Comparison of ENCODE assay signal across 22 mouse cellular contexts in genomic region chrX:48147226-48147625, GRCm38 (mm10). TPM values are rescaled to one million over a fixed set of nuclear protein-coding genes. Genes with fewer than 3 reads are reported as not detected.
A peak's percentile ranks its signal among the peaks of the same experiment; 100 is the strongest.
DNase-seq lines count a peak whose midpoint lies in the region; ATAC-seq and TF ChIP-seq lines count a peak whose summit lies in the region.
"Had no signal": no experiment of that assay in that cellular context is flagged by ENCODE, and none has a peak within 500 bp of the region (broad histone marks: within the 10 kb centered on the region; RNA-seq: fewer than 3 reads in every experiment).

No protein-coding gene starts in this region.

- DNase-seq in liver, embryonic 14.5 days (ENCODE audit: low read depth in 3 of 3, low spot score in 3 of 3): no peak
- DNase-seq in thymus, postnatal 14 days: peak; percentile 32
- DNase-seq in cerebellum, adult 11 months: no peak
- DNase-seq in kidney, adult 18-20 months: no peak
- DNase-seq: adrenal gland, postnatal 10 days; cerebellum, adult 9-10 months; gastrocnemius, adult 2 months; heart, postnatal 36 days; kidney, adult 2 months; kidney, postnatal 25 days; layer of hippocampus, adult 9-11 months; lung, postnatal 10 days; right cerebral cortex, postnatal 14 days had no signal

- peaks cover 64% of the 10 kb centered on the region for H3K4me1 ChIP-seq in megakaryocyte, embryonic 14.5 days
- H3K4me1 ChIP-seq in bone marrow macrophage, adult 2 months (ENCODE audit: control insufficient read depth, insufficient read depth, low read length): peaks cover 45% of the 10 kb centered on the region
- H3K4me1 ChIP-seq in liver, embryonic 14.5 days (replicated peaks; ENCODE audit: control insufficient read depth in 2 of 2, insufficient read depth in 2 of 2, low read length in 1 of 2): peaks cover 0 to 9% of the 10 kb centered on the region in 2 experiments; a peak in 2 of 4 replicates
- H3K4me1 ChIP-seq: embryonic facial prominence, embryonic 13.5 days; hindbrain, embryonic 15.5 days; midbrain, embryonic 10.5 days; neural tube, embryonic 13.5 days had no signal

- WGBS in liver, embryonic 14.5 days (ENCODE audit: insufficient replicate concordance): 38% methylated on average over 2 of the region's 2 CpGs

- no peak for TF ChIP-seq CTCF in bone marrow macrophage, adult 2 months (IDR thresholded peaks at IDR 0.05; ENCODE audit: low read depth, low read length)
- no peak for TF ChIP-seq CTCF in liver, embryonic 14.5 days (IDR thresholded peaks at IDR 0.05; ENCODE audit: low read depth)

- no peak for TF ChIP-seq POLR2A in bone marrow macrophage, adult 2 months (IDR thresholded peaks at IDR 0.05; ENCODE audit: borderline replicate concordance, low read depth, low read length)

- TF ChIP-seq EP300 in liver, embryonic 14.5 days (IDR thresholded peaks at IDR 0.05; ENCODE audit: low read depth): no peak

- peak overlapping the region; percentile 26 for H3K4me2 ChIP-seq in liver, embryonic 14.5 days (ENCODE audit: low read depth)
- H3K4me2 ChIP-seq: embryonic facial prominence, embryonic 13.5 days; hindbrain, embryonic 15.5 days; limb, embryonic 13.5 days; neural tube, embryonic 13.5 days had no signal

- peaks cover 31% of the 10 kb centered on the region for H3K36me3 ChIP-seq in megakaryocyte, embryonic 14.5 days (replicated peaks; ENCODE audit: low read length)
- H3K36me3 ChIP-seq in liver, embryonic 14.5 days (replicated peaks; ENCODE audit: control insufficient read depth, insufficient read depth, low read depth): no peaks in the 10 kb centered on the region
- H3K36me3 ChIP-seq: embryonic facial prominence, embryonic 13.5 days; hindbrain, embryonic 15.5 days; limb, embryonic 13.5 days; midbrain, embryonic 10.5 days; neural tube, embryonic 13.5 days had no signal

- no peak overlapping the region for H3K9ac ChIP-seq in liver, embryonic 14.5 days (replicated peaks)
- H3K9ac ChIP-seq: embryonic facial prominence, embryonic 13.5 days; hindbrain, embryonic 15.5 days; limb, embryonic 13.5 days; neural tube, embryonic 13.5 days had no signal

- ATAC-seq in megakaryocyte, adult 5-6 weeks (ENCODE audit: poor library complexity, severe bottlenecking): no peak
- no peak for ATAC-seq in liver, embryonic 14.5 days (ENCODE audit: insufficient read depth)

- peak overlapping the region; percentile 85 for H3K27ac ChIP-seq in bone marrow macrophage, adult 2 months (ENCODE audit: insufficient read depth, low read depth, low read length)
- no peak overlapping the region for H3K27ac ChIP-seq in liver, embryonic 14.5 days
- H3K27ac ChIP-seq: embryonic facial prominence, embryonic 13.5 days; gastrocnemius, adult 2 months; hindbrain, embryonic 15.5 days; limb, embryonic 13.5 days; midbrain, embryonic 10.5 days; neural tube, embryonic 13.5 days had no signal

- peak overlapping the region; percentile 92 for H3K4me3 ChIP-seq in megakaryocyte, embryonic 14.5 days (replicated peaks)
- H3K4me3 ChIP-seq in bone marrow macrophage, adult 2 months (ENCODE audit: insufficient read depth, low read length): peak overlapping the region; percentile 70
- peak overlapping the region; percentile 21 to 45 for H3K4me3 ChIP-seq in liver, embryonic 14.5 days (ENCODE audit: insufficient read depth in 1 of 2, low read depth in 2 of 2, low read length in 2 of 2)
- H3K4me3 ChIP-seq: embryonic facial prominence, embryonic 13.5 days; hindbrain, embryonic 15.5 days; limb, embryonic 13.5 days; midbrain, embryonic 10.5 days; neural tube, embryonic 13.5 days had no signal

- H3K27me3 ChIP-seq in megakaryocyte, embryonic 14.5 days (replicated peaks): peaks cover 10% of the 10 kb centered on the region
- no peaks in the 10 kb centered on the region for H3K27me3 ChIP-seq in liver, embryonic 14.5 days (ENCODE audit: control insufficient read depth, insufficient read depth, low read length)
- H3K27me3 ChIP-seq: embryonic facial prominence, embryonic 13.5 days; hindbrain, embryonic 15.5 days; limb, embryonic 13.5 days; neural tube, embryonic 13.5 days had no signal

- H3K9me3 ChIP-seq in megakaryocyte, embryonic 14.5 days: no peaks in the 10 kb centered on the region
- H3K9me3 ChIP-seq in liver, embryonic 14.5 days (ENCODE audit: control insufficient read depth, low read length): no peaks in the 10 kb centered on the region
- H3K9me3 ChIP-seq: embryonic facial prominence, embryonic 13.5 days; hindbrain, embryonic 15.5 days; limb, embryonic 13.5 days; midbrain, embryonic 10.5 days; neural tube, embryonic 13.5 days had no signal

RNA-seq across cellular contexts. Expression of gene Sash3, which starts 1.0 kb away (rescaled TPM):
- polyA plus RNA-seq in megakaryocyte, embryonic 14.5 days (2012; ENCODE audit: insufficient read depth, low replicate concordance): 26.2 and 50.4 TPM in 2 replicates
- total RNA-seq in megakaryocyte, adult 5-6 weeks (2015): 96.3 and 105 TPM in 2 replicates
- total RNA-seq in megakaryocyte, adult 5-6 weeks (2017): 146 and 154 TPM in 2 replicates
- 66.3 and 69.9 TPM in 2 replicates for polyA plus RNA-seq in bone marrow macrophage, adult 2 months (2012; ENCODE audit: insufficient read depth, insufficient read length, missing spikeins)
- 3.8 and 4.0 TPM in 2 replicates for polyA plus RNA-seq in liver, embryonic 14.5 days (2012; rRNA removed)
- 6.9 TPM in 2 replicates for polyA plus RNA-seq in liver, embryonic 14.5 days (2014; fragmentation: Nextera tagmentation; extraction: Ambion mirVana)

RNA-seq across cellular contexts. Expression of gene Xpnpep2, which starts 38.7 kb away (rescaled TPM):
- polyA plus RNA-seq in megakaryocyte, embryonic 14.5 days (2012; ENCODE audit: insufficient read depth, low replicate concordance): 0.26 TPM in 1 of 2 replicates, not detected in the other
- not detected in 2 replicates for total RNA-seq in megakaryocyte, adult 5-6 weeks (2015)
- total RNA-seq in megakaryocyte, adult 5-6 weeks (2017): not detected in 2 replicates
- polyA plus RNA-seq in bone marrow macrophage, adult 2 months (2012; ENCODE audit: insufficient read depth, insufficient read length, missing spikeins): not detected in 2 replicates
- polyA plus RNA-seq in liver, embryonic 14.5 days (2012; rRNA removed): 0.01 TPM in 1 of 2 replicates, not detected in the other
- 0.23 TPM in 1 of 2 replicates, not detected in the other for polyA plus RNA-seq in liver, embryonic 14.5 days (2014; fragmentation: Nextera tagmentation; extraction: Ambion mirVana)
- total RNA-seq: monocyte, adult 5-6 weeks had no signal

Comparison
In these comparisons a context has a peak if more than half of its experiments do, and no peak if none do; other contexts are left out.
1. H3K4me3 ChIP-seq: peak in every context shown above with its lines; median percentile 92 in megakaryocyte, embryonic 14.5 days; 70 in bone marrow macrophage, adult 2 months; 33 in liver, embryonic 14.5 days.